Mouse (Mus musculus) gastrocnemius, postnatal 10 days (tissue): ENCODE measurements around the gene Cope. TPM values are rescaled to one million over a fixed set of nuclear protein-coding genes. Genes with fewer than 3 reads are reported as not detected.

Experiments used
- DNase-seq: peaks from one replicate; pipeline ENCODE4 v3.0.0; 2021; ENCODE audit warnings: mixed read lengths
- total RNA-seq, 2 experiments: library from RNA; stranded (reverse); gene quantifications; 2 replicates each; pipeline ENCODE4 v1.2.3; 2021

The Cope gene
- total RNA-seq, 2 experiments from 2014 or later = 140 to 158 TPM

GRCm38 (mm10) chr8:70347860-70348420 is 45.6 kb downstream of the Cope start:
- no peak for DNase-seq

DNA sequence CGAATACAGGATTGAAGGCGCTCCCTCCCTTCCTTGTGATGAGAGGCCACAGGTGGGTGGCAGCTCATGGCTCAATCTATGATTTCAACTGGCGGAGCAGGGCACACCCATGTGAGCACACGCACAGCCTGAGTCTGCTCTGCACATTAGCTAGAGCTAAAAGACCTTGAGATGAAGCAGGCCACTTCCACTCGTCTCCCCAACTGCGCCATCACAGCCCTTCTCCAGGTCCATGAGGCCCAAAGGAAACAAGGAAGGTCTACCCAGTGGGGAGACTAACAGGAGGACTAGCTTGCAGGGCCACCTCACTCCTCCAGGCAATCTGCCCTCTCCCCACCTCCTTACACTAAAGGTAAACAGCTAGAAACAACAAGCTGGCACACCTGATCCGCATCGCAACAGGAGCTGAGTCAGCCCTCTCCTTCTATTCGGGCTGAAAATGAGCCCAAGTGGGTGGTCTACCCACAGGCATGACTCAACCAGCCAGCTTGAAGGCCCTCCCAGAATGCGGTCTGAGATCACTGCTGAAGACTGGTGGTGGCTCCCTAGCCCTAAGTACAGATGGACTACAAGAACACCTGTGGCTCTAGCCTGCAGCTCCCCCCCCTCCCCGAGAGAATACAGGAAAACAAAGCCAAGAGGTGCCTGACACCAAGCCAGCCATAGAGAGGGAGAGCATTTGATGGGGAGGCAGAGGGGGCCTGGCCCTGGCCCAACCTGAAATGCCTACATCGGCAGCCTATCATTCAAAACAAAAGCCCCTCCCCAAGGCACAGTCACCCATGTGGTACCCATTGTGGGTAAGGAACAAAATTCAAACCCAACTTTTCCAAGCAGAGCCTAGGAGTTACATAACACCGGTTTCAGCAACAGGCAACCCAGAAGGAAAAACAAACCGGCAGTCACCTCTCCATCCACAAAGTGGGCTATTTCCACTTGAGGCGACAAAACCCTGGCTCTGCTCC is 49.0 kb downstream of the Cope start:
- DNase-seq = no peak

DNA sequence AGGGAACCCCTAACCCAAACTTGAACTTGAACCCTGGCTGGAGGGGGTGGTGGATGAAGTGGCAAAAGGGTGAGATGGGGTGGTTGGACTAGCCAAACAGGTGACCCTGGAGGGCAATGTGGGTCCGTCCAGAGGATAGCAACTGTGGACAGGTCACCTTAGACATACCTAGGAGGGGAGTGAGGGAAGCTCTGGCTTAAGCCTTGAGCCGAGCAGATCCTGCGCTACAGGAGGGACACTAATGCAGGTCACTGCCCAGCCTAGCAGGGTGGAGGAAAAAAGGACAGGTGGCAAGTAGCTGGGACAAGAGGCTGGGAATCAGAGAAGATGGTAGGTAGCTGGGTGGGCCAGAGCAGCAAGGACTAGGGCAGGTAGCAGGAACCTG is 49.7 kb downstream of the Cope start:
- DNase-seq = no peak

DNA sequence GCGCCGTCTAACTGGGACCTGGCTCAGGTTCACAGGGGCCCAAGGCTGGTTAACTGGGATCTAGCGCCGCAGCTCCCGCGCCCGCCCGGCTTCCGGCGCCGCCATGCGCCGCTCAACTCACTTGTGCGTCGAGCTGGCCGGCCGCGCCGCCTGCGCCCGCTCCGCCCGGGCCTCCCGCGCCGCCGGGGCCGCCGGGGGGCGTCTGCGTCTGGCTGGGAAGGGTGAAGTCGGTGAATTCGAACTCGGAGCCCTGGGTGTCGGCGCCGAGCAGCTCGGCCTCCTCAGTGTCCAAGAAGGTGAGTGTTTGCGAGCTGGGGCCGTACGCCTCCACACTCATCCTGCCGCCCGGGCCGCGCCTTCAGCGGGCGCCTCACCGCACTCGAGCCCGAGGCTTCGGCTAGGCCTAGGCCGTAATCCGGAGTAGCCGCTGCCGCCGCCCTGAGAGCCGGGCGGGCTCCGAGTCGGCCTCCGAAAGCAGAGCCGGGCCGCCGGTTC is 50.4 kb downstream of the Cope start:
- peak; percentile 70 for DNase-seq

DNA sequence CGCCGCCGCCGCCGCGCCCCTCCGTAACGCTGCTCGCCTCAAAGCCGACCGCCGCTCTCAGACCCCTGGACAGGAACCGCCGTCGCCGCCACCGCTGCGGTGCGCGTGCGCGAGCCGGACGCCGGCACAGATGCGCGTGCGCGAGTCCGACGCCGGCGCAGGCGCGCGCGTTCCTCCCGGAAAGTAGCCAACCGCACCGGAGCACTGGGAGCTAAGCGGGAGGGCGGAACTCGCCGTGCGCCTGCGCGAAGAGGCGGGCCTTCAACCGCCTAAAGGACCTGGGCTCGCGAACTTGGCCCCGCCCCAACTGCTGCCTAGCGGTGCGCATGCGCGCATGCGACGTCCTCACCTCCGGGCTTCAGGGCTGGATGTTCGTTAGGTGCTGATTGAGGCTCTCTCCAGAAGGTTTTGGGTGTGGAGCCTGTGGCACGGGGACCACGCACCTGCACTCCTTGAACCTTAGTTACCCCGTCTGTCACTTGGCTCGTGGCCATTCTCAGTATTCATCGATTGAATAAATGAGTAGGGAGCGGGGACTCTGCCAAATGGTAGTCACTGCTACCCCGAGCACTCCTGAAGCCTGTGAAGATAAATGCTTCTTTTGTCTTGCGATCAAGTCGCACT is 51.0 kb downstream of the Cope start, which contains the start of gene Upf1:
TSS of gene Upf1 (minus strand) at position 85 of the 624 bp plus-strand sequence.
- DNase-seq = peak; percentile 100

DNA sequence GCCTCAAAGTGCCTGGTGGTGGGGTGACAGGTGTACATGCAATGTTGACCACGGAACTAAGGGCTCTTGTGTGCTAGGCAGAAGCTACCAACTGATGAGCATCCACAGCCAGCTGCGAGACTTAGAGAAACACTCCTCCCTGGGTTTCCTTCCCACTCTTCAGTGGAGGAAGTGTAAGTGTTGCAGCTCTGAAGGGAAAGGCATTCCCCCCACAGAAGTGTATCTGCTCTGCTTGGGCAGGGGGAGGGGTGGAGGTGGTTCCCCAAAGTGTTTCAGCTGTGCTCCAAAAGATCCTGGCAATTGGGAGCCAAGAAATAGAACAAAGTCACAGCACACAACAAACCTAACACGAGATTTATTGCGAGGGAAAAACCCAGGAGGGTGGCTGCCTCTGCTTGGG is 51.7 kb downstream of the Cope start:
- no peak for DNase-seq

- DNase-seq = no peak
Observed at GRCm38 (mm10) chr8:70356111-70356510, 53.8 kb downstream of the Cope start.

DNA sequence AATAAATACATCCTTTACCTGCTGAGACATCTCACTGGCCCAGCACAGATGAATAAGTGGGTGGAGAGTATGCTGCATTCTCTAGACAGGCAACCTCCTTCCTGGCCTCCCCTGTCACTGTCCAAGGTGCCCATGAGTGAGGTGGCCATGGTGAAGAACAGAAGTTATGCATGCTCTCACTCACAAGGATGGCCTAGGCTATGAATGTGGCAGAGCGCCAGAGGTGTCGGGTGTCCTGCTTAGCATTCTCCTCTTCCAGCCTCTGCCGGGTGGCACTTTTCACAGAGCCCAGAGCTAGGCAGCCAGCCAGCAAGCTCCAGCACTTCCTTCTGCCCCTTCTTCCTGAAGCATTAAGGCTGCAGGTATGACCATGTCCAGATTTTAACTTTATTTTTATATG is 57.1 kb downstream of the Cope start:
- DNase-seq = peak; percentile 75

DNA sequence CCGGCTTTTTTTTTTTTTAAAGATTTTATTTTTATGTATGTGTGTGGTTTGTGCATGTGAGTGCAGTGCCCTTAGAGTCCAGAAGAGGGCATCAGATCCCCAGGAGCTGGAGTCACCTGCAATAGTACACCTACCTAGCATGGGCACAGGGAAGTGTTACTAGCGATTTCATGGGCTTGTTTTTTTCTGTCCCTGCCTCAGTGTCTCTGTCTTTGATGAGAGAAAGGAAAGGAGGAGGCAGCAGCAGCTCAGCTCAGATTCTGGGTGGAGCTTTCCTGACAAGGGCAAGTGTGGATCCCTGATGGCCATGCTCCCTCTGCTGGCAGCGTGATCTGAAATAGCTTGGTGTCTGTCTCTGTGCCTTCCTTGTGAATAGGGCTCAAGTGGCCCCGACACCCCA is 58.5 kb downstream of the Cope start:
- no peak for DNase-seq

DNA sequence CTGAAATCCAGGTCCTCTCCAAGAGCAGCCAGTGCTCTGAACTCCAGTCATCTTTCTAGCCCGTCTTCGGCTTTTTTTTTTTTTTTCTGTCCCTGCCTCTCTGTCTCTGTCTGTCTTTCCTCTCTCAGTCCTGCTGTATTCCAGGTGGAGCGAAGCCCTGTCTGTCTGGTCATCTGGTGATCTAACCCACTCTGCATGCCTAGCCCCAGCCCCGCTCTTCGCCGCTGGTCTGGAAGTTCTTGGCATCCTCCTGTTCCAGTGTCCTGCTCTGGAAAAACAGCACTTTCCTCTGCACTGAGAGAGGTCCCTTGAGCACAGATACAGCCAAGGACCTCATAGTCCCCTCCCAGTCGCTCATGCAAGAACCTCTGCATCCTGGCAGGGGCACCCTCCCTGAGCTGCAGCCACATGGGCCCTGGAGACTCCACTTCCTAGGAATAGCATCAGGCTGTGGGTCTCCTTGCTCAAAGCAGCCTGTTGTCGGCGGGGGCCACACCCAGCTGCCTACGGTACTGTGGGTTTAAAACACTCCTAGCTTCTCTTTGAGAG is 59.2 kb downstream of the Cope start:
- no peak for DNase-seq

Other genes starting within 250 kb of the Cope start
- not detected for gene Tm6sf2, start 229.6 kb upstream of the Cope start, total RNA-seq
- gene Hapln4, start 219.1 kb upstream of the Cope start, total RNA-seq = under 1 TPM; 0.07 to 0.36 TPM
- under 1 TPM; 0.61 to 0.81 TPM for gene Ncan, start 181.6 kb upstream of the Cope start, total RNA-seq
- gene Nr2c2ap, start 171.2 kb upstream of the Cope start, total RNA-seq = 1 to 10 TPM; 6.3 to 7.1 TPM
- 10 to 100 TPM in 1 of 2 experiments, 1 to 10 TPM in 1; 8.2 to 10.1 TPM for gene Rfxank, start 163.4 kb upstream of the Cope start, total RNA-seq
- gene Borcs8, start 163.0 kb upstream of the Cope start, total RNA-seq = 10 to 100 TPM; 17.0 to 23.9 TPM
- gene Mef2b, start 162.8 kb upstream of the Cope start, total RNA-seq = under 1 TPM; 0.35 to 0.45 TPM
- 10 to 100 TPM; 72.8 to 74.7 TPM for gene Tmem161a, start 130.2 kb upstream of the Cope start, total RNA-seq
- 10 to 100 TPM; 20.6 to 28.3 TPM for gene Slc25a42, start 90.2 kb upstream of the Cope start, total RNA-seq
- gene Sugp2, start 68.3 kb upstream of the Cope start, total RNA-seq = 10 to 100 TPM; 43.8 to 49.7 TPM
- gene Armc6, start 68.1 kb upstream of the Cope start, total RNA-seq = 10 to 100 TPM; 11.9 to 12.9 TPM
- gene Homer3, start 19.7 kb upstream of the Cope start, total RNA-seq = 10 to 100 TPM; 12.3 to 19.8 TPM
- gene Ddx49, start within 50 bp of the Cope start, total RNA-seq = 10 to 100 TPM; 28.6 to 29.5 TPM
- 10 to 100 TPM; 20.0 to 23.6 TPM for gene Cers1, start 13.3 kb downstream of the Cope start, total RNA-seq
- gene Gdf1, start 27.3 kb downstream of the Cope start, total RNA-seq = 1 to 10 TPM; 3.9 to 5.3 TPM
- gene Upf1, start 50.8 kb downstream of the Cope start, total RNA-seq = 10 to 100 TPM; 34.2 to 37.3 TPM
- 10 to 100 TPM; 18.4 to 20.2 TPM for gene Comp, start 71.0 kb downstream of the Cope start, total RNA-seq
- gene Crtc1, start 137.1 kb downstream of the Cope start, total RNA-seq = 10 to 100 TPM in 1 of 2 experiments, 1 to 10 TPM in 1; 8.9 to 12.0 TPM
- 1 to 10 TPM; 6.3 to 7.4 TPM for gene Klhl26, start 174.4 kb downstream of the Cope start, total RNA-seq
- under 1 TPM; 0.18 to 0.26 TPM for gene Tmem59l, start 184.8 kb downstream of the Cope start, total RNA-seq
- 1 to 10 TPM; 2.8 to 3.4 TPM for gene Crlf1, start 190.6 kb downstream of the Cope start, total RNA-seq
- 100 to 1,000 TPM; 120 to 129 TPM for gene Rex1bd, start 204.2 kb downstream of the Cope start, total RNA-seq
- gene Uba52, start 208.3 kb downstream of the Cope start, total RNA-seq = 1,000 to 10,000 TPM; 1,232 to 1,261 TPM
- 100 to 1,000 TPM; 135 to 145 TPM for gene Fkbp8, start 225.2 kb downstream of the Cope start, total RNA-seq
- 10 to 100 TPM; 57.8 to 61.0 TPM for gene Kxd1, start 225.4 kb downstream of the Cope start, total RNA-seq
- gene Ell, start 236.9 kb downstream of the Cope start, total RNA-seq = 10 to 100 TPM; 12.7 to 19.8 TPM